Mouse (Mus musculus): Measurements from ENCODE around the gene Trappc2l.

The Trappc2l gene

DNA sequence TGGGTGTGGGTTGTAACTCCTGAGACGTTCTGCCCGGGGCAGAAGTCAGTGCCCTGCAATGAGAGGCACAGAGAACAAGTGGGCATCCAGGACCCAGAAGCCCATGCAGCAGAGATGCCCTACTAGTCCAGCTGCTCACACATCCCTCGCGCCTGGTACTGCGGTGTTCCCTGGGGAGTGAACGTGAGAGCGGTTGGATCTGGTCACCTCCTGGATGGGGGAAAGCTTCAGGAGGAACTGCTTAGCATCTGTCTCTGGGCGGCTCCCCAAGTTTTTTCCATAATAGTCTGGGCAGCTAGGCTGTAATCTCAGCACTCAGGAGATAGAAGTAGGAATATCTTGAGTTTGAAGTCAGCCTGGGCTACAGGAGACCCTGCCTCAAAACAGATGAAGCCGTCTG, 26.5 kb upstream of the Trappc2l start:
- no peak for DNase-seq

DNA sequence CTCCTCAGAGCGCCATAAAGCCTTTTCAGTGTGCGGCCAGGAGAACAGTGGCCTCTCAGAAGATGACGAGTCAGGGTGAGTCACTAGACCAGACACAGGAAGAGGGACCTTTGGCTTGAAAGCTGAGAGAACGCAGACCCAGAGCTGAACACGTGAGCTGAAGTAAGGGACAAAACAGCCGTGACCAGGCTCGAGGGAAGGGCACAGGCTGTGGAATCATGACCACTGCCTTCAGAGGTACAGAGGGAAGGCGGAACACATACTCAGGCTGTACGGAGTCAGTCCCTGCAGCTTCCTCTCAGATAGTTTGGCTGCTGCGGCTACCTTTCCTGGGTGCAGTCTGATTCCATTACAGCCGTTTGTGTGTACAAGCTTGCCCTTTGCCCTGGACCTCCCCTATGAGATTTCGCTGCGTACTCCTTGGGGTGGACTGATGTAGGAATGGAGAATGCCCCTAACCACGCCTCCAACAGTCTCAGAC, 26.0 kb upstream of the Trappc2l start:
- no peak for DNase-seq

DNA sequence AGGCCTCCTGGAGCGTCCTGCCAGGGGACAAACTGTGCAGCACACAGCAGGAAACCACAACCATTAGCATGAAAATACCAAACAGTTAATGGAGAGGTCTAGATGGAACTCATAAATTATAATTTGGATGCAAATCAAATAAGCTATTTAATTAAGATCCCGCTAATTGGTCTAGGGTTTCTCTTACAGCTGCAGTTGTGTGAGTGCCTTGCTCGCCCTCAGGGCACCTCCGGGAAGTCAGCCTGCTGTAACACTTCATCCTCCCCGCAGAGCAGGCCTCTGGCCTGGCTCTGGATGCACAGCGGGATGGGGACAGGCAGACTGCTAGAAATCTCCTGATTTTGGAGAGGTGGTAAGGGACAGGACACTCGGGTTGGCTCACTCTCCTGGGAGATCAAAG, 25.3 kb upstream of the Trappc2l start:
- DNase-seq: no peak

DNA sequence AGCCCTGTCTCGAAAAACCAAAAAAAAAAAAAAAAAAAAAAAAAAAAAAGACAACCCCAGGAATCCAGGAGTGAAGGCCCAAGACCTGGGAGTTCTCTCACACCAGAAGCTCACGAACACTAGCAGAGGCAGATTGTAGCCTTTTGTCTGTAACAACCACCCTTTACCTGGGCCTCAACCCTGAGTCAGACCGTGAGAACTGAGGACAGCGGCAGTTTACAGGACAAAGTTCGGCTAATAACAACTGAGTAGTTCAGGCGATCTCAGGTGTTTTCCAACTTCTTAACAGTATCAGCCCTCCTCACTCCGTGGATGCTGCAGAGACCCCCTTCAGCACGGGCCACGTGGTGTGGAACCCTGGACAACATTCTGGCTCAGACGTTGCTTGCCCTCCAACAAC, 24.7 kb upstream of the Trappc2l start:
- no peak for DNase-seq

DNA sequence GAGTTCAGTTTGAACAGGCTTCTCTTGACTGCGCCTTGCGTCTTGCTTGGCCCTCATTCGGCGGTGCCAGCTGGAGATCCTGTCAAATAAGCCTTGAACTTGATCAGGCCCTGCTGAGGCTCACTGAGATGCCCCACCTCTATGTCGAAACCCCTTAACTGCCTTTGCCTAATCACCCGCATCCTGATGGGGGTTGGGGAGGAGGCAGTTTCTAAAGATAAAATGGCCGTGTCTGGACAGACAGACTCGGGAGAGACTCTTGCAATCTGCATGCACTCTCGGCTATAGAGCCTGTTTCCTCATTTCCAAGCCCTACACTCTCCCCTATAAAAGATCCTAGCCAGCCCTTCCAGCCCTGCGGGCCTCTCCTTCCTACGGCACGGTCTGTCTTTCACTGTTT, 18.2 kb upstream of the Trappc2l start:
- DNase-seq: peak in 1 of 2 experiments; percentile 22

DNA sequence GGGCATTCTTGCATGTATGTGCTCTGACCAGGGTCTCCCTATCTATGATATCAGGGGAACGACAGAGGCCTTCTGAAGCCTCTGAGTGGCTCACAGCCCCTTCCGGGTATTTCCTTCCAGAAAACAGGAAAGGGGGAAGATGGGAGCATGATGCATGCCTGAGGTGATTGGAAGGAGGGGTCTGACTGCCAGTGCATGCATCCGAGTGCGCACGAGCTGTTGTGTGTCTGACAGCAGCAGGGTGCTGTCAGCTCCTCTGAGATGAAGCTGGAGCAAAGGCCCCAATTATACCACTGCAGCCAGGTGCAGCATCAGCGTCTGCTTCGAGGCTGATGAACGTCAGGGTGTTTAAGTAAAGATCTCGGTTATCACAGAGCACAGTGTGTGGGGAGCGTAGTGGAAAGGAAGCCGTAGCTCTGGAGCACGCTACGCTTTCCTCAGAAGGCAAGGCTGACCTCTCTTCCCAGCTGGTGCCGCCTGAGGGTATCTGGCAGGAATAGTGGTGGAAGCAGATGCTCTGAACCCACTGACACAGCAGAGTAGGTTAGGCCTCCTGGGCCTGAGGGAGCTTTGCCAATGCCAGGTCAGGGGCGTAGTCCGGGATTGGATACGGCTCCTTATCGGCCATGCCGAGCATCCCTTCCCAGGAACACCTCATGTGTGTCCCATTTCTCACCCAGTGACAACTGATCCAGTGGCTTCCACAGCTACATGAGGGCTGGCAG, 17.5 kb upstream of the Trappc2l start:
- DNase-seq: peak; percentile 60 to 68

DNA sequence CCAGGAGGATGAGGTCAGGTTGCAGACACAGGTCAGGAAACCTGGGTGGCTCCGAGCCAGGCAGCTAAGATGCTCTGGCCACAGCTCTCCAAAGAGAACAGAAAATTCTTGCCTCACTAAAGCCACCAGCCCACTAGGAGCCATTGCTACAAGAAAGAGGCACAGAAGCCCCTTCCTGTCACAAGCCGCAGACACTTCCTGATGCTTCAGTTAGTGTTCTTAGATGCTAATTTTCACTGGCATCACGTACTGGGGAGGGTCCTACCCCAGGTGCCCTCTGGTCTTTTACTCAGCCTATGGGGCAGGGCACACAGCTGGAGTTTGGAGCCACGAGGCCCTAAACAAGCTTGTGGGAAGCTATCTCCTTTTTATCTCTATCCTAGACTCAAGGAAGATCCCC, 15.4 kb upstream of the Trappc2l start:
- DNase-seq: no peak

DNA sequence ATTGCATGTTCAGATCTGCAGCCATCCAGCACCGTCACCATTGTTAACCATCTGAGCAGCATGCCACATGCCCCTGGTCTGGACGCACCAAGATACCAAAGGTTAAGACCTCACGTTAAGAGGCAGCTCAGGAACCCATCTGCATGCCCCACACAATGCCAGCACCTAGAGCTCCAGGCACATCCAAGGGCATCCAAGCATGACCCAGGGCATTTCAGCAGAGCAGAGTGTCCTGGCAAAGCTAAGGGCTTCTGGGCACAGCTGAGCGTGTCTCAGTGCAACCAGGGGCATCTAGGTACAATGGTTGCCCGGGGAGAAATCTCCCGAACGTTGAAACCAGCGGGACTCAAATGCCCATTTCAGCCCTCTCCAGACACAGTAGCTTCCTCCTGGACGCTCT, 10.8 kb upstream of the Trappc2l start:
- no peak for DNase-seq

DNA sequence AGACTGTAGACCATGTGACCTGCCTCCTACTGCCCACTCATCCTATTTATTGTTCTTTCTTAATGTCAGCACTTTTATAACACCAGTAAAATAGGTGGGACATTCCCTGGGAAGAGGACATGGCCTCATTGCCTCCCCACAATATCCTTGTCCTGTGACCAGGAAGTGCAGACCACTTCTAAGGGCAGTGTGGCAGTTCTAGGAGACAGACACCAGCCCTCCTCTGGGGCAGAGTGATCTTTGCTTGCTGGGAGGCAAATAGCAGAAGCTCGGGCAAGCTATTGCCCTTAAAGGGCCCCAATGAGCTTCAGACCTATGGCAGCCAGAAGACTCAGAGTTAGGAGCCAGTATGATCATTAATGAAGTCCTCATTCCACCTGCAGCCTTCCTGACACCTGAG, 6.8 kb upstream of the Trappc2l start:
- no peak for DNase-seq

DNA sequence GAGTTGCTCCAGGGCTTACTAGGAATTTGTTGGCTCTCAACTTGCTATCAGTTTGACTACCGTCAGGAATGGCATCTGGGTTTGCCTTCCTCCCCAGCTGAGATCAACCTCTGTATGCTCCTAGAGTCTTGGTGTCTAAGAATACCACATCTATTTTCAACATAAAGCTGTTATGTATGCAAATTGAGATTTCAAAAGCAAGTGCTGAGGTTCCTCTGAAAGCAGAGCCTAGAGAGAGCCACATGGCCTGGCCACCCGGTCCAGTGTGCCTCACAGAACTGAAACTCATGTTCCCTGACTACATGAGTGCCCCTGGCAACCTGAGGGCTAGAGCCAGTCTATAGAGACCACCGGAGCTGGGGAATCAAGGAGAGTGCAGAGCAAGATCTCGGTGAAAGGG, 6.1 kb upstream of the Trappc2l start:
- DNase-seq: no peak

DNA sequence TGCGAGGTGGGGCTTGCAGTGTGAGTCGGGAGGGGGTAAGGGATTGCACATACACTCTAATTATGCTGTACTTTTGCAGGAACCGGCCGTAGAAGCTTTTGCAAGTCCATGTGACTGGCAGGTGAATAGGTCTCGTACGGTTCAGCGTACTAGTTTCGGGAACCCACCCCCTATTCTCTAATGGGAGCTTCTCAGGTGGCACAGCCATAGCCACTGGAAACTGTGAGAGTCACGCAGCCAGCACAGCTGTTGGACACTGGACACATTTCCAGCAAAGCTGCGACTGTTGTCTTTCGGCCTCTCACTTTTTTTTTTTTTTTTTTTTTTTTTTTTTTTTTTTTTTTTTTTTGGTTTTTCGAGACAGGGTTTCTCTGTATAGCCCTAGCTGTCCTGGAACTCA, 4.6 kb upstream of the Trappc2l start:
- DNase-seq: no peak

DNA sequence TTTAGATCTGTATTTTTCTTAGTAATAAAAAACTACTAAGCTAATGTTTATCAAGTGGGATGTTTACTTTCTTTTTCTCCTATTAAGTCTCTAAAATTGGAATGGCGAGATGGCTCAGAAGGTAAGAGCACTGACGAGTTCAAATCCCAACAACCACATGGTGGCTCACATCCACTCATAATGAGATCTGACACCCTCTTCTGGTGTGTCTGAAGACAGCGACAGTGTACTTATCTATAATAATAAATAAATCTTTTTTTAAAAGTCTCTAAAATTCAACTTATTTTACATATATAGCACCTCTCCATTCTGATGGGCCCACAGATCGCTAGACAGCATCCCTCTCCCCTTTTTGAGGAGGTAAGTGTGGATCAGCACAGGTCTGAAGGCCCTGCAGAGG, 1.2 kb upstream of the Trappc2l start:
- no peak for DNase-seq

DNA sequence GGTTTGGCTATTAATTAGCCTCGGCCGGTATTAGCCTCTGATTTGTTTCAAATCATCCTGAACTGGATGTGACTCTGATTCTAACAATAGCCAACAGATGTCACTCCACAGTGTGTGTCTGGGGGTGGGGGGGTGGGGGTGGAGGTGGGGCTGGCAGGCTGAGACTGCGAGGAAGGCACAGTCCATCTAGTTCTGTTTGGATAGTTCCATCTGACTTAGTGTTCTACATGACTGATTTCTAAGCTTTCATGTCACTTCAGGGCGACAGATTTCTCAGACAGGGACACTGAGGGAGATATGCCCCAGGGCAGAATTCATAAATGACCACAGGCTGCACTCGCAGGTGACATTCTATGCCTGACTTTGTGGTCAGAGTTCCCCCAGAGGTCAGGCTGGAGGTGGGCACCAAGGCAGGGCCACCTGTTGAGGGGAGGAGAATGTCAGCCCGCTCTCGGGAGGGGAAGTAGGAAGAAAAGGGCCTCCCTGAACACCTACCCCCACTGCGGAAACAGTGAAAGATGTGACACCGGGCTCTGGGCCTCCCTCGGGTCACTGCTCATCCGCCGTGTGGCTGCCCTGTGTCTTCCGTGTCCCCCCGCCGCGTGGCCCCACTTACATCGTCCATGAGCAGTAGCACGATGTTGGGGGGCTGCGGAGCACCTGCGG, 695 bp upstream of the Trappc2l start:
- no peak for DNase-seq

DNA sequence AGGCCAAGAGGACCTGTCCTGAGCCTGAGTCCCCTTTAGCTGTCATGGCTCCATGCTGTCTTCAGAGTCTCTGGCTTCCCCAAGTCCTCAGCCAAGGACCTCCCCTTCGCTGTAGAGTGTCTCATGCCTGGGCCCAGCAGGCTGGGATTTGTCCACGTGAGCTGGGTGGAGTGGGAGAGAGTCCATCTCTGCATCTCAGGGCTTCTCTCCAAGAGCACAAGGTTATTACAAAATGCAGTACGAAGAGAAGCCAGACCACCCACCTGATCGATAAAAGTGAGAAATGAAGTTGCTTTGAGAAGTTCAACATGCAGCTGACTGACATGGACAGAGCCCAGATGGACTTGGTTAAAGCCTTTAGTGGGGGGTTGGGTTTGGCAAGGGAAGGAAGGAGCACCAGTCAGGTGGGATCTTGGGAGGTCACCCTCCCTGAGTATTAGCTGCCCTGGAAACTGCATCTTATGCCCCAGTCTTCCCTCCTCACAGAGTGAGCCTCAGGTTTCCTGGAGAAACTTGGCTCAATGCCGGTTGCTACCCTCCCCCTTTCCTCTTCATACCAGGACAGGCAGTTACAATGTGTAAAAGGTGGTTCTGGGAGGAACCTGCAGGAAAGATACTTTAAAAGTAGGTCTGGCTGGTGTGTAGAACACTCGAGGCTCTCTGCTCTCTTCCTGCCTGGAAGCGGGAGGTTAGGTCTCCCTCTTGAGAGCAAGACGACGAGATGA, 4.9 kb downstream of the Trappc2l start:
- no peak for DNase-seq

DNA sequence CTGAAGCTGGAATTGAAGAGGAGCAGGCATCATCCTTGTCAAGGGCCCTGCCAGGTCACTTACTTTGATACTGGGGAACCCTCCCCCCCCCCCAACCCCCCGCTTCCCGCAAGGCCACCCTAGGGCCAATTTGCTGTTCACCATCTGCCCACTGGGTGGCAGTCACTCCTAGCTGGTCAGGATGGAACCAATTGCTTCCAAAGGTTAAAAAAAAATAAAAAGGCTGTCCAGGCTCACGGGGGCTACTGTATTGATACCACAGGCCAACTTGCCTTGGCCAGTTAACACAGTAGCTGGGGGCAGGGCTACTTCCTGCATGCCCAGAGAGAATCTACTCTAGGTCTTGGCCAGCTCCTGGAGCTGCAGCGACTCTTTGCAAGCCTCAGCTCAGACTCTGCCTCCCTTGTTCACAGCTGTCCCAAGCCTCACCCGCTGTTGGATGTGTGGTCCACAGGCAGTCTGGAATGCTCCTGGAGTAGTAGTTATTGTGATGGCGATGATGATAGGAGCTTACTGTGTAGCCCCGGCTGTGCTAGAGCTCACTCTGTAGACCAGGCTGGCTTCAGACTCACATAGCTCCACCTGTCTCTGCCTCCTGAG, 6.6 kb downstream of the Trappc2l start:
- DNase-seq: peak; percentile 90 to 94

DNA sequence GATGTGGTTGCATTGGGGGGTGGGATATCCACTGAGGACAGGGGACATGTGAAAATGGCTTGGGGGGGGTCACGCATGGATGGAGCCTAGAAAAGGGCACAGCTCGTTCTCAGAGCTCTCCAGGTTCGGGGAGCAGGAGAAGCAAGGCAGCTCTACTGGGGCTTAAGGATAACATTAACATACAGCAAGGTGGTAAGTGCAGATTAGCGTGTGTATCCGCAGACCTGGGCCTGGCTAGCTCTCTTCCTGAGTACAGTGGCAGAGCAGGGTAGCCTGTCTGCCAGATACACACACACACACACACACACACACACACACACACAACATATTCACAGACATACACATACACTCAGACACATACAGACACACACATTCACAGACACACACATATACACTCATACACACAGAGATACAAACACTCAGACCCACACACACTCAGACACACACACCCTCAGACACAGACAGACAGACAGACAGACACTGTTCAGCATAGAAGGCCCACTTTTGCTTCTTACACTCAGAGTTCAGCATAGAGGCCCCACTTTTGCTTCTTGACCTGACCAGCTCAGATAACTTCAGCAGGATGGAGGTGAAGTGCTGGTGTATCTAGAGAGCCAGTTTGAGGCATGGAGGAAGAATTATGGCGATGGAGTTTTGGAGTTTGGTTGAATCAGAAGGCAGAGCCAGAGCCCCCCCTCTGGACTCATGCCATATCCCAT, 7.4 kb downstream of the Trappc2l start:
- DNase-seq: no peak

DNA sequence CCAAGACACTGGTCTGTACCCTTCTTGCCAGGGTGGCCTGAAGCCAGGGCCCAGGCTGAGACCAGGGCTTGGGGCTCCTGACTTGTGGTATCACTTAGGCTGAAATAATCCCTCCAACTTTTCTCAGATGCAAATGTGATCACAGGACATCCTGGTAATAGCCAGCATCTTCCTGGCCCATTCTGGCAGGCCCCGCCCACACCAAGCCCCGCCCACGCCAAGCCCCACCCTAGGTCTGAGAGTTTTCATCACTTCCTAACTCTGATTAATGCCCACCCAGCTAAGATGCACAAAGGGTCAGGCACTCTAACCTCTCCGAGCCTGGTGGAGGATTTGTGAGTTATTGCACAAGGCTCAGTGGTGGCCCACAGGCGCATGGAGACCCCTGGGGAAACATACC, 9.0 kb downstream of the Trappc2l start:
- peak in 1 of 2 experiments; percentile 9 for DNase-seq

DNA sequence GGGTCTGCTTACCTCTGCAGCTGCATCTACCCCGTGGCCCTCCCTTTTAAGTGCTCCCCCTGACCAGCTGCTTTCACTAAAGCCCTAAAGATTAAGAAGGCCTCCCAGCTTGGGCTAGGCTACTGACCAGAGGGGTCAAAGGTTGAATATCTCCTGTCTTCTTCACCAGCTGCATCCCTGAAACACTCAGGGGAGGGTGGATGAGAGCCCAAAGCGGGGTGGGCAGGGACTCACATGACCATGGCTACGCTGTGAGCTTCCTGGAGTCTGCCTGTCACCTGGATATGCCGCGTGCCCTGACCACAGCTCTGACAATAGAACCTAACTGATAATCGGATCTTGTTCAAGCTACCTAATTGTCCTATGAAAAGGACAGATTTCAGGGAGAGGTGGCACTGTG, 11.3 kb downstream of the Trappc2l start, which contains the start of gene Pabpn1l:
Pabpn1l (minus strand) TSS at position 13 of the 400 bp plus-strand sequence.
- no peak for DNase-seq

DNA sequence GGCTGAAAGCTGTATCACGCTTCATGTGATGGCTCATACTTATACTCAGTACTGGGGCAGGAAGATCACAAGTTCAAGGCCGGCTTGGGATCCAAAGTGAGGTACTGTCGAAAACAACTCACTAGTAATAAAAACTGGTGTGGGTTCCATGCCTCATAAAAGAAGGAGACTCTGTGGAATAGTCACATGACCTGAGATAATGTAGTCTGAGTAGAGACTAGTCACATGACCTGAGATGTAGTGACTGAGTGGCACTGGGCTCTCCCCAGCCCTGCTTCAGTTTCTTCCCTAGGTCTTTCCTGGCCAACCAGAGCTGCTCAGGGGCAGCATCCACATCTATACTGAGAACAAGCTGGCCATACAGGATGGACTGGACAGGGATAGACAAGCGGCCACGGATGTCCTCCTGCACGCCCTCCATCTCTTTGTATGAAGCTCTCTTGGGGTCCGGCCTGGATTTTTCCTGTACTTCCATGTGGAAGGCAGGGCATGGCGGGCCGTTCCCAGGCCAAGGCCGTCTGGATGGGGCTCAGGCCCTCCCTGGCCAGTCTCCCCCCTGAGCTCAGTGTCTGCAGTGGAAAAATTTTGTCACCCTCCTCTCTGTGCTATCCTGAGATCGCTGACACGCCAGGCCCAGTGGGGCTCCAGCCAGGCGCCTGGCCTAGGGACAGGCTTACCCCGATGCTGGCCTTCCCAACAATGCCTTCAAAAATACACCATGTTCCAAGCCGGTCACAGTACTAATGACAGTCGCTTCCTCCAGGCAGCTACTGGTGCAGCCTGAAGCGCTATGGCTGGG, 12.6 kb downstream of the Trappc2l start:
- no peak for DNase-seq

DNA sequence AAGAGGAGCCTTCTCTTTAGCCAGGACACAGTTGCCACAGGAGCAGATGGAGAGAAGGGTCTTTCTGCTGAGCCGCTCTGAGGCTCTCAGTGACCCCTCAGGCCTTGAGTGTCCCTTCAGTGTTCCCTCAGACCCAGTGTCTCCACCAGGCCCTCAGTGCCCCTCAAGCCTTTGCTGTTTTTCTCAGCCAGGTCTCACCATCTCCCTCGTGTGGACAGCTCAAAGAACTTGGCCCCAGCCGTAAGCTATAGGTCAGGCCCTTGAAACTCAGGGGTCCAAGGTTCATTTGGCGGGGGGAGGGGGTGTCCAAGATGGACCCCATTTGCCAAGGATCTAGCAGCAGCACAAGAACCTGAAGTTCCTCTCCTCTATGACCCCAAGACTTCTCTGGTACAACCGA, 13.2 kb downstream of the Trappc2l start:
- no peak for DNase-seq

DNA sequence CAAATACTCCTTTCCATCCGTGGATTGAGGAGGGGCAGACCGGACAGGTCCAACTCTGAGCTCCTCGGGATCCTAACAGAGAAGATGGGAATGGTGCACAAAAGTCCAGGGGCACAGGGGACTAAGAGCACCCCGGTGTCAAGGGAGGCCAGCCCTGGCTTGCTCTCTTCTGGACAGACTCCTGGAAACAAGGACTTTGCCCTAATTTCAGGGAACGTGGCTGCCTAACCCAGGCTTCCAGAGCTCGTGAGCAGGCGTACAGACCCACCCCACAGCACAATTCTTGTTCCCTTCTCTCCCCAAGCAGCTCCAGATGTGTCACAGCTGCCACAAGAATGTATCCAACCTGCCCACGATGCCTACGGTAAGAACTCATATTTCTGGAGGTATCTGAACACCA, 14.4 kb downstream of the Trappc2l start:
- no peak for DNase-seq

DNA sequence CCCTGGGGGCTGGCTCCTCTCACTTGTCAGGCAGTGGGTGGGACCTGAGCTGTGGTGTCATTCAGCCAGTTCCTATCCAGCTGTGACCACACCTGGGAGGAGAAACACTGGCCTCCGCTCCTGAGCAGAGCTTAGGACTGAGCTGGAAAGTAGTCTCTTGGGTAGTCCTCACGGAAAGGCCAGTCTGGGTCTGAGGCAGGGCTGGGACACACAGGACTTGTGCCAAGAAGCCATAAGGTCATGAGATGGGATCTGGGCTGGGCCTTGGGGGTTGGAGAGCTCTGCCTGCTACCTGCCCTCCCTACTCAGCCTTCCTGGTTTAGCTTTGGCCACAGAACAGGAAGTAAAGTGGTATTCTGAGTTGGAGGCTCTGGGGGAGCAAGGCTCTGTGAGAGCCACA, 15.5 kb downstream of the Trappc2l start:
- DNase-seq: peak in 1 of 2 experiments; percentile 49

Measured in cerebellum, postnatal 25 days (tissue).